Mouse (Mus musculus): ENCODE measurements at regions not wholly inside any gene's neighbourhood (a gene's known extent, or its start where the extent isn't known, plus 50 kb on each side); places are given as distances from the start of the nearest gene placed in this dataset.

DNA sequence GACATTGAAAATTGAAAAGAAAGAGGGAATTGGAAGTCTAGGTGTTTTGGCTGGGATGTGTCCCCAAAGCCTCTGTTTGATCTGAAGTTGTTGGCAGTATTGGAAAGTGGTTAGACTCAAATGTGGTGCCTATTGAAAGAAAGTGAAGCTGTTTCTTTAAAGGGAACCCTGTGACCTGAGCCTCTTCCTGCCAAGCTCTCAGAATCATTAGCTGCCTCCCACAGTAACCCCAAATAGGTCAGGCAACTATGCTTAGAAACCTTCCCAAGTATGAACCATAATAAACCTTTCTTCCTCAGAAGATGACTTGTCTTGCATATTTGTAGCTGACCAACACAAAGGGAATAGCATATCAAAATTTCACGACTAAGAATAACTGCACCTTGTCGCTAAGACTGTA lies 69.7 kb upstream of the Gm34302 start:
- intact Hi-C loops (cut with DNase I): no loop called here
- DNase-seq (ENCODE audit: low spot score): no peak

DNA sequence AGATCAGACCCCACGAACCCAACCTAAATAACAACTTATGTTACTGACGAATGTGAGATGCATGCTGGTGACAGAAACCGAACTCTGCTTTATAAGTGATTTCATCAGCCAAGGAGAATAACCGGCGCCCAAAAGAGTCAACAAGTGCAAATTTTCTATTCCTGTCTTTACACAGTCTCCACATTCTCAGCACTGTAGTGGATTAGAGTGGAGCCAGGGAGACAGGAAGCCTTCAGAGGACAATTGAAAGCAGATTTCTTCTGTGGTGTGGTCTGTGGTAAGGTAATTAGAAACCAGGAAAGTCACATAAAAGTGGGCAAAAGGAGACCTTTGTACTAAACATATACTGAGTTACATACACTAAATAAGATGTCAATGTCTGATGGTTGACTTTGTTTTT lies 68.0 kb upstream of the Gm34302 start:
- DNase-seq (ENCODE audit: low spot score): no peak
- intact Hi-C loops (cut with DNase I): no loop called here

DNA sequence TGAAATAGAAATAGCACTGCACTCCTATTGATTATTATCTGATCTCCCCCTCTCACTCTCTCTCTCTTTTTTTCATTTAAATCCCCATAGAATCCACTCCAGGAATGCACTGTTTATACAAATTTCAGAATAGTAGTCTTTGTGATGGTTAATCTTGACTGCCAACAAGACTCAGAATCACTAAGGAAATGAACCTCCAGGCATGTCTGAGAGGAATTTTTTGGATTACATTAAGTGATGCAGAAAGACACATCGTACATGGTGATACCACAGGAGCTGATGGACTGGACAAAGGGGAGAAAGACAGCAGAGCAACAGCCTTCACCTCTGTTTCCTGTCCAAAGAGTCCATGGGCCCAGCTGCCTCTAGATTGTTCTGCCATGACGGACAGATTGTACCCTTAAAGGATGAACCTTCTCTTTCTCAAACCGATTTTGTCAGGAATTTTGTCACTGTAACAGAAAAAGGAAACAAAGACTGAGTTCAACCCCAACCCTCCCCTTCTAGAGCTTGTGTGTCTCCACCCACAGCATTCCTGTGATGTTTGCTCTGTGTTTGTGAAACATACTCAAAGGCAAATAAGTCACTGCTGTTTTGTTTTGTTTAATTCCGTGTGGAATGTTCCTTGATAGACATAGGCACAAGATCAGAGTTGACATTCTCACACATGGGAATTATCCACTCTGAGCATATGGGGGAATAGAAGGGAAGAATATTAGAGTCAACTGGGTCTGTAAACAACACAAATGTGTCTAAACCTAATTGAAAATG lies 59.1 kb upstream of the Gm34302 start:
- intact Hi-C loops (cut with DNase I): no loop called here
- DNase-seq (ENCODE audit: low spot score): no peak

DNA sequence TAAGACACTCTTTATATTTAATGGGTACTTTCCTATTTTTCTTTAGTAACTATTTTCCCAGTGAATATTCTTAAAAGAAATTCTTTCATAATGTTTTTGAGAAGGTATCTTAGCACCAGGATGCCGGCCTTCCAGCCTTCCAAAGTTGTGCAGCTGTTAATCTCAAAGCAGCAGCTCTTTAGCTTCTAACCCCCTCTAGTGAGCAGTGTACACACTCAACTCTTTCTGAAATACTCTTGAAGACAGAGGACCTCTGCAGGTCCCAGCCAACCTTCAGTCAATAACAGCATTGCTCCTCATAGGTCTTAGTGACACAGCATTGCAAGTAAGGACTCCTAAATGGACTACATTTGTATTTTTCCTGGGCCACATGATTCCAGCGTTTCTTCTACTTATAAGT lies 55.2 kb upstream of the Gm34302 start:
- intact Hi-C loops (cut with DNase I): loop anchor here (5.0 kb wide), 1 partner anchor 242 kb away; no protein-coding TSS in a partner anchor
- DNase-seq (ENCODE audit: low spot score): no peak

DNA sequence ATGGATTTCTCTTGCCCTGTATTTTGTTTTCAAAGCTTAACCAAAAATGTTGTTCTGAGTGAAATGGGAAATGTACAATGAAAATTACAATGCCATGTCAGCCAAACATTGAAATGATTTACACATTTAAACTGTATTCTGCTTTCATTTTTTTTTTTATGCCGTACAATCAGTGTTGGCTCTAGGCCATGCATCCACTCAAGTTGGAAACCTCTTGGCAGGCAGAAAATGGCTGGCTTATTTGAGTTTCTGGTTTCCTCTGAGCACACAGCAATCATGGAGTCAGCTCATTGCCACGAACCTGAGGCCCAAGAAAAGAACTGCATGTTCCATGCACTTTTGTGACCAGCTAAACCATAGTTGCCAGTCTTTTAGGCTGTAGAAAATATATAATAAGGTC lies 50.5 kb upstream of the Gm34302 start:
- DNase-seq (ENCODE audit: low spot score): no peak
- intact Hi-C loops (cut with DNase I): no loop called here

All from heart, postnatal 25 days (tissue).